Mouse (Mus musculus): ENCODE measurements around the gene Rgcc.

Rgcc gene

DNA sequence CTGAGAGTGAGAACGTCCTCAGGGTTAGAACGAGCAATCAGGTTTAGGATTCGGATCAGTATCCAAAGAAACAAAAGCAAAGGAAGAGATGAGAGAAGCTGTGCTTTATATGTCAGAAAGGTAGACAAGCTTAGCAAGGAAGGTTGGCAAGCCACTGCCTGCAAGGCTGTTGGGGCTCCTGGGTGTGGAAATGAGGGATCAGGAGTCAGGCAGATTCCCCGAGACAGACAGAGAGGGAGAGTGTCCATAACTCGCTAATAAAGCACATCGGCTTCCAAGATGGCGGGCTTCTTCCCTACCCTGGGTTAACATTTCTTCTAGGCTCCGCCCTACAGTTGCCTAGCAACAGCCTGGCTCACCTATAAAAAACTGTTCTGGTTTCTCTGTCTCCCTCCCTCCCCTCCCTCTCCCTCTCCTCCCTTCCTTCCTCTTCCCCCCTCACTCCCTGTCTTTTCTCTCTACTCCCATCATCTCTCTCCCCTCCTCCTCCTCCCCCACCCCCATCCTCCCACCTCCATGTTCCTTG, 25.5 kb downstream of the Rgcc start:
- no peak for DNase-seq

DNA sequence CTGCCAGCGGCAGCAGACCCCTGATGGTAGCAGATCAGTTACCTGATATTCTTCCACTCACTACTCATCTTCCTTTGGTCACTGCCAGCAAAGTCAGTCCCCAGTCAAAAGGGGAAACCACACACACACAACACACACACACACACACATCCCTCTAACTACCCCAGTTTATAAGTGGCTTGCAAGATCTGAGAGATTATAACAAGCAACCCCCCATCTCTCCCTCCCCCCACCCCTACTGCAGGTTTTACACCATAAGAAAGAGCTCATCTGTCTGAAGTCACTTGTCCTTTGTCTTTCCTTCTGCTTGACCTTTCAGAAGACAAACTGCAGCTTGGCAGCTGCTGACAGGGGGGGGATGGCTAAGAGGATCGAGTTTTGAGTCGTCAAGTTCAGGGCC, 26.0 kb downstream of the Rgcc start:
- no peak for DNase-seq

DNA sequence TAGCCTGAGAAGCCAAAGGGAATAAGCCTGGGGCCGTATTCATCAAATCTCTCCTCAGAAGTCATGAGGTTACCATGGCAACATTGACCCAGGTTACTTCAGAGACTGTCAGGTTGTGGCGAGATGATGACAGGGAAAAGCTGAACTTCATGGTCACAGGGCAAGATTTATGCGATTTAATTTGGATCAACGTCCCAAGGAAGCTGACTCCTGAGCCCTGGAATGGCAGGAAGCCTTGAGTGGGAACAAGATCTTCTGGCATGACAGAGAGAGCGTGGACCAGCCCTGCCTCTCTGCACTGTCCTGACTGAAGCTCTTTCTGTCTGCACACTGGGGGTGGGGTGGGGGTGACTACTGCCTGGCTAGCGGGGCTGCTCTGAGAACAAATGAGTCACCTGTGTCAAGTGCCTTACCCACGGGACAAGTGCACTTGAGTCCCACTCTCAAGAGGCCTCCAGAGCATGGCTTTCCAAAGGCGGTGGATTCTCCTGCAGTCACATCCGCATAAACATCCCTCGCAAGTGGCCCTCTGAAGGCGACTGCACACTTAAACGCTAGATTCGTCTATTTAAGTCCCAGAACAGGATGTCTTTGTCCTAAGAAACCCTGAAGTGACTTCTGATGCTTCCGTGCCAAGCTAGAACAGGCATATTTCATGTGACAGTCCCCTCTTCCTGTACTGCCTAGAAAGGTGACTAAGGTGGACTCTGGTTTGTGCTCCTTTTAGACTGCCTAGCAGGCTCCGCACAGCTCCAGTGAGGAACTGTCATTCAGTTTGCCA, 27.6 kb downstream of the Rgcc start:
- peak; percentile 50 to 84 for DNase-seq

DNA sequence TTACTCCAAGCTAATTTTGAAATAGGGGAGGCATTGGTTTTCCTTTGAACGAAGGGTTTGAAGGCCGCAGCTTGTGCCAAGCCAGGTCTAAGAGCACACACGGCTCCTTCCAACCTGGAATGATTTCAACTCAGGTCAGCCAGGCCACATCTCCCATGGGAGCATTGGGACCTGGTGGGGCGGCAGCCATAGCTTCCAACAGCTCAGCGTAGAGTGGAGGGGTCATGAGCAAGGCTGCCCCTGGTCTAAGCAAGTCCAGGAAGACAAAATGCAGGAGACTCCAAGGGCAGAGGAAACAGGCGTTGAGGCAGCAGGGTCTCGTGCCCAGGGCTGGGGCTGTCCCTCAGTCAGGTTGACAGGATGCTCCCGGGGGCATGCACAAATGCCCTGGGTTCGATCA, 28.5 kb downstream of the Rgcc start:
- DNase-seq, result peak in 1 of 2 experiments; percentile 42

DNA sequence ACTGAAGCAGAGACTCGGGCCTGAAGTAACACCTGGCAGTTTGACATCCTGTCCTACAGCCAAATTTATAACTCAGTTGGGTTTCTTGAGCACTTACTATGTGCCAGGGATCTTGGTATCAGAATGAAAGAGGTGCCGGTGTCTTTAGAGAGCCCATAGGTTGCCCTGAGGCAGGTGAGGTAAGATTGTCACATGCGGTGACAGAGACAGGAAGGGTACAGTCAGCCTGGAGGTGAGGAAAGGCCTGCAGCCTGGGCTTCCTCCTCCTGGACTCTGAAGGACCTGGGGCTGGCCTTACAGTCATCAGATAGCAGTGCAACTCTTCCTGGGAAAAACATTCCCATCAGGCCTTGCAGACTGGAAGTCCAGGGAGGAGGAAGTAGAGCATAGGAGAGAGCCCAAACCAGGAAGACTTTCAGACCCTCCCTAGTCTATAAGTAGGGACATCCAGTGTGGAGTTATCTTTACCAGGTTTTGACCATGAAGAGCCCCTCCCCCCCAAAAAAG, 29.2 kb downstream of the Rgcc start:
- DNase-seq, result no peak

DNA sequence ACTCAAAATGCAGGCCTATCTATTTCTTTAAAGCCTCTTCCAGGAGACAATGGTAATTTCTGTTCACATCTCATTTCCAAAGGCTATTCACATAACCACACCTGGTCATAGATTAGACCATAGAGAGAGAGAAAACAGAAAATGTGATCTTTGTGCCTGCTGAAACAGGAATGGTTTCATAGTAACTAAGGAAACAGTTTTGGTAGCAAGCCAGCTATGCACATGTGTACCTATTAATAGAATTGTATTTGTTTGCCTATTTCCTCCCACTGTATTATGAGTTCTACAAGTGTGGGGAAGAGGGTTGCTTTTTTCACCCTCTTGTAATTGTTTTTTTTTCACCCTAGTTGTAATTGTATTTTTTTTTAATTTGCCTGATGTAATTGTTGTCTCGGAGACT, 31.9 kb downstream of the Rgcc start:
- DNase-seq, result peak in 1 of 2 experiments; percentile 77

DNA sequence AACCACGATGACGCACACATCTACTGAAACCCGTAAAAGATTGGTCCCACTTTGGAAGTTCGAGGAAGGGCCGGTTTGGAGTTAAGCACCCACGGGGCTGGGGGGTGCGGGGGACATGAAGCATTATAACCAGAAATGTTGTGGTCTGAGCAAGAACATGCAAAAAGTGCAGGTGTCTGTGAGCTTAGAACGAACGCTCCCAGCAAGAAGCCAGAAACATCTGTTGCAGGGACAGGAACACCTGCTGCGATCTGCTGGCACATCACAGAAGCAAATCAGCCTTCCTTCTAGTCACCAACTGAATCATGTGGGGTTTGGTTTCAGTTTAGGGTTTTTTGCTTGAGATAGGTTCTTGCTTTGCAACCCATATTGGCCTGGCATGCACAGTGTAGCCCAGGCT, 33.6 kb downstream of the Rgcc start:
- no peak for DNase-seq

DNA sequence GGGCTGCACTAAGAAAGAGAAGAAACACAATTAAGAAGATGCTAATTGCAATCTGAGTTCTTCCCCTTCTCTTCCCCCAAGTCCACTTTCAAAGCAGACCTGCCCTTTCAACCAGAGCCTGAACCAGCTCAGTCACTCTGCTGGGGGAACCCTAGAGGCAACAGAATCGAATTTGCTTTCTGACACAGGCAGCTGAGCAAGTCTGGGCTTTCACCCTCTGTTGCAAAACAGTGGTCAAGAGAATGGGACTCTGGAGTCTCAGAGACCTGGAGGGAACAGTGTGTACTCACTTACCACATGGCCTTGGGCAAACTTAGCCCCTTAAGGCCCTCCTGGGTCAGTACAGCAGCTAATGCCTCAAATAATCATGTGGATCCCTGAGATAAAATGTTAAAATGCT, 34.1 kb downstream of the Rgcc start:
- no peak for DNase-seq

DNA sequence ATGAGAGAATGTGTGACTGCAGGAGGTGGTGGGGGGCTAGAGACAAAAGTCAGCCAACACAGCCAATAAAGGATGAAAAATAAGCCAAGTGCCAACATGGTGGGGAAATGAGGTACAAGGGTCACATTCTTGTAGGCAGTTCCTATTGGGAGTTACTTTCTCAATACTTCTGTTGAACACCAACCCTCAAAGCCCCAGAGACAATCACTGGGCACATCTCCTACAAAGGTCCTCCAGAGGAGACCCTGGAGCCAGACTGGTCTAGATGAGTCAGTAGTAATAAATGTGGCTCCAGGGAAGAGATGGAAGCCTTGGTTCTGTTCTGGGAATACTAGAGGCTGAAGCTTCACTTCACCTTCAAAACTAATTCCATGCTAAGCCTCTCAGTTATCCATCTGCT, 35.0 kb downstream of the Rgcc start:
- no peak for DNase-seq

DNA sequence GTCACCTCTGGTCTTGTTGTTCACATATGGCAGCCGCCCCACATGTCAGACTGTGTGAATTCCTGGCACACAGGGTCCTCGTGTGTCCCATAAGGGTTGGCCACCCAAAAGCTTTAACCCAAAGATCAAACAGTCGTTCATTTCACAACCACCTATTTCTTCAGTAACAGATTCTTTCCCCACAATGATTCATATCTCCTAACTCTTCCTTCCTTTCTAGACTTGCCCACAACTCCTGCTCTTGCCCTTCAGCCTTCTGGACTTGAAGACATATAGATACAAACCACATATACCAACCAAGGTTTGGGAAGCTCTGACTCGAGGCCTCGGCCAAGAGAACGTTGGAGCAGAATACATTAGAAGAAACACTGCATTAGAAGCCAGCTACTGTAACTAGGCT, 35.7 kb downstream of the Rgcc start:
- no peak for DNase-seq

DNA sequence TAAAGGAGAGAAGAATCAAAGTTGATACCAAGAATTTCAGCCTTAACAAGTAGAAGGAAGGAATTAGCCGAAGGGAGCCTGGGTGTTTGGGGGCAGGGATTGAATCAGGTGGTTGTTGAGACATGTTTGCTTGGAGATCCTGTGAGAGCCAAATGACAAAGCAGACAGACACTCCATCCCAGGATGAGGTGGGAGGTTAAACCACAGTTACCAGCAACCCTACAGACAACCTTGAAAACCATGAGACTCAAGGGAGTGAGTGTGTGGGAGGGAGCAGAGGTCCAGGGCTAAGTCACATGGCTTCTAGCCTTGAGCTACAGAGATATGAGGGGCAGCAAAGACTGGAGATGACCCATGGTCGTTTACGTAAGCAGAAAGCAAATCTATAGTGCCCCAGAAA, 38.1 kb downstream of the Rgcc start:
- no peak for DNase-seq

DNA sequence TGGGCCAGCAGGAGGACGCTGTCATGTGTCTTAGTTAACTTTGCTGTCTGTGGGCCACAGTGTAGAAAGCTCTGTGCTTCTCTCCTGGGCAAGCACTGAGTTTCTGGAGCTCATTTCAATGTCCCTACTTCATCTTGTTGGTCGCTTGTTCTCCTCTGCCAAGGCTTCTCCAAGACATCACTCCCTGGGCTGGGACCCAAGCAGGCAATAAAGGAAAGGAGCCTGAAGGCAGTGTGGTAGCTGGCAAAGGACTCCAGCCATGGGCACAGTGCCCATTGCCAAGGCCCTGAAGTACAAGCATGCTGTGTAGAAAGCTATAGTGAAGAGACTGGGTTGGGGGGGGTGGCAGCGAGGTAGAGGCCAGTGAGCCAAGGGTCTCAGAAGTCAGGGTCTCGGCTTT, 38.8 kb downstream of the Rgcc start:
- no peak for DNase-seq

DNA sequence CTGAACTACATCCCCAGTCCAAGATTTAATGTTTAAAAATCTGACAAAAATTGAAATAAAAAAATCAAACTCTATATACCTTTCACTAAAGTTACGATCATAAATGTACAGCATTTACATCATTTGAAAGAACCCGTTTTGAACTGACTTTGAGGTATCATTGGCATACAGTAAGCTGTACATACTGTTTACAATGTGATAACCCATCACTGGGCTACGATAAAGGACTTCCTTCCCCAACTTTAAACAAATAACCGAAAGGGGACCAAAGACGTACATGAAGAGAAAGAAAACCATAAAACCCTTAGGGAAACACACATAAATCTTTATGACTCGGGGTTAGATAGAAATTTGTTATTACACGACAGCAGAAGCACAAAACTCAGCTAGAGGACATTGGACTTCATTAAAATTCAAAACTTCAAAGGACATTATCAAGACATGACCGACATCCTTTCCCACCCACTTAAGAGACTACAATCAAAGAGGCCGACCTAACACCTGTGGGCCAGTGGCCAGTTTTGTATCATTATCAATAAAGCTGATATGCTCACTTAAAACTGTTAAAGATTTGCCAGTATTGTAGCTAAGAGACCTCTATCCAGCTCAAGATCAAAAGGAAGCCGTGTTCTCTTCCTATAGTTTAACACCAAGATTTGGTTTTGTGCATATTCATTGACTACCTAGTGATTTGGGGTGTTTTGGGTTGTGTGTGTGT, 42.2 kb downstream of the Rgcc start:
- DNase-seq, result no peak

DNA sequence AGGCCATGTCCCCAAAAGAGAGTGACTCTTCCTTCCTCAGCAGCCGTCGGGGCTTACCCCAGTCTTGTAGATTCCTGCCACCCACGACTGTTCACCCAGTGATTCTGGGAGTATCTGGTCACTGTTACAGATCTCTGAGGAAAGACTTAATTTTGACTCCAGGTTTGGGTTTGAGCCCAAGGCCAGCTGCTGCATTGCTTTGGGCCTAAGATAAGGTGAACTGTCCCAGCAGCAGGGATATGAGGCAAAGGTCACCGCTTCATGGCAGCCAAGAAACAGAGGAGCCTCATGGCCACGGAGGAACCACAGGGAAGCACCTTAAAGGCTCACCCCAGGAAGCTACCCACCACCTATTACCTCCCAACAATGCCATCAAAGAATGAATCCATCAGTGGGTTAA, 44.8 kb downstream of the Rgcc start:
- DNase-seq, result no peak

DNA sequence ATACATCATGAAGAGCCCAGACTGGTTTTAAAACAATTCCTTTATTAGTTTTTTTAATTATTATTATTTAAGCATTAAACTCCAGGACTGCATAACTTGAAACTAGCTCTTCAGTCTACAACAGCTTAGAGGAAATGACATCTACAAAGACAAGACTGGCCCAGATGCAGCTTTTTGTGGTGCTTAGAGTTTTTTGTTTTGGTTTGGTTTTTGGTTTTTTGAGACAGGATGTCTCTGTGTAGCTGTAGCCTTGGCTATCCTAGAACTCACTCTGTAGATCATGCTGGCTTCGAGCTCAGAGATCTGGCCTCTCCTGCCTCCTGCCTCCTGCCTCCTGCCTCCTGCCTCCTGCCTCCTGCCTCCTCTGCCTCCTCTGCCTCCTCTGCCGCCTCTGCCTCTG, 45.7 kb downstream of the Rgcc start:
- no peak for DNase-seq

DNA sequence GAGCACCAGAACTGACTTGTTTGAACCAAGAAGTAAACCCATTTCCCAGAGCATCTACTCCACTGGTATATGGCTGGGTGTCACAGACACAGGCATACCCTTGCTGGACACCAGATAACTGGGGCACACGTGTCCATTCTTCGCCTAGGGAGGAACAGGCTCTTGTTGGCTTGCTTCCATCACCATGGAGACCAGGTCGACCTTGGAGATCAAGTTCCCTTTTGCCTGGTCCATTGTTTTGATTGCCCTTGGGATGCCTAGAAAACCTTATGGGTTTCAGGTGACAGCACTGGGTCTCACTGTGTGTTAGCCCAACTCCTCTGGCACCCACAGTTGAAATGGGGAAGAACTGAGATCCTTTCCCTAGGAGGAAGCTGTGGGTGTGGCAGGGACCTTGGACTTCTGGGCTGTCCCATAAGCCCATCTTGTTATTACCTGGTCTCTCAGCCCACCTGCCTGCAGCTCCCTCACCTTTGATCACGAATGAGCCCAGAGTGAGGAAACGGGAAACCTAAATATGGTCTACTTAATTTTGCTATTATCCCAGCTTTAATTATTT, 49.6 kb downstream of the Rgcc start:
- DNase-seq, result no peak

DNA sequence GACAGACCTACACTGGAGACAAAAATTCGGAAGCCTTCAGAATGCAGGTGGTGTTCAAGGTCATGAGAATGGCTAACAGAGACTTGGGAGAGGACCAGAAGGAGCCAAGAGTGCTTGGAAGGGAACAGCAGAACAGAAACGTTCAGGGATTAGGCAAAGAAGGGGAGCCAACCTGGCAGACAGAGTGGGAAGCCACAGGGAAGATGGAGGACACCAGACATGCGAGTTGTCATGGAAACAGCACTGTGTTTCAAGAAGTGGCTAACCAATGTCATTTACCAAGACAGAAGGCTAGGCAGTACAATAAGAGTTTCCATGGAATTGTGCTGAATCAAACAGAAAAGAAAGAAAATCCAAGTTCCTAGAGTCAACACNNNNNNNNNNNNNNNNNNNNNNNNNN, 56.9 kb downstream of the Rgcc start:
- no peak for DNase-seq

DNA sequence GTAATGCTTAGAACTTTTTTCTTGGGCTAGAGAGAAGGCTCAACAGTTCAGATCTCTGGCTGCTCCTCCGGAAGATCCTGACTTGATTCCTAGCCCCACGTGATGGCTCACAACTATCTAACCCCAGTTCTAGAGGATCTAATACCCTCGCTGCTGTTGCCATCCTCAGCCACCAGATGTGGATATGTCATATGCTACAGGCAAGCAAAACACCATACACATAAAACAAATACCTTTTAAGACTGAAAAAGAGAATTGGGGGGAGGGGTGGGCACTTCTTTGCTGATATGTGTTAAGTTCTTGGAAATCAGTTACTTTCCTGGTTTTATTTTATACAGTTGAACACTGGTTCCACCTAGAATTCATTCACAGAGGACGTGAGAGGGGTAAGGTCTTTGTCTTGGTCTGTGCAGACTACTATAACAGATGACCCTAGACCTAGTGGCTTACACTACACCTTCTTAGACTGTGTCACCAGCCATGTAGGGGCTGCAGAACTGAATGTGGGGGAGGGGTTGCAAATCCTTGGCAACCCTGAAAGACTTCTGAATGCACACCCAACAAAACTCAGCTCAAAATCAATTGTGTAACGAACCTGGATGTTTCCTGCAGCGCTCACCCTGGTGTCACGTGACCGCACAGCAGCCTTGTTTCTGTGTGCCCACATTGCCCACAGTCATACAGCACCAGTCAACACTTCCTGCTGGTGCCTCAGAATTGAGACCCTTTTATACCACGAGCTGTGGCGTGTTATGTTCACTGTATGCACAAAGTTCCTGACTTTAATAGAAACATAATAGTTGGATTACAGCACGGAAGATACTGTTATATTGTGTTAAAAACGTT, 58.2 kb downstream of the Rgcc start:
- DNase-seq, result no peak

DNA sequence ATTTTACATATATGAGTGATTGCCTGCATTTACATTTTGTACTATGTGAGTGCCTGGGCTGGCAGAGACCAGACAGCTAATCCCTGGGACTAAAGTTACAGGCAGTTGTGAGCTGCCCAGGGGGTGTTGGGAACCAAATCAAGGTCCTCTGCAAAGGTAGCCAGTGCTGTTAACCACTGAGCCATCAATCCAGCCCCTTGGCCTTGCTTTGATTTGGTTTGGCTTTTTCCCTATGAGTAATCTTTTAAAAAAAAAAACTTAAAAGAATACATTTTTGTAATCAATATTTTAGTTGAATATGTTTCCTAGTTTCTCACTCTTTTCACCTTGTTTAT, 59.1 kb downstream of the Rgcc start:
- no peak for DNase-seq

DNA sequence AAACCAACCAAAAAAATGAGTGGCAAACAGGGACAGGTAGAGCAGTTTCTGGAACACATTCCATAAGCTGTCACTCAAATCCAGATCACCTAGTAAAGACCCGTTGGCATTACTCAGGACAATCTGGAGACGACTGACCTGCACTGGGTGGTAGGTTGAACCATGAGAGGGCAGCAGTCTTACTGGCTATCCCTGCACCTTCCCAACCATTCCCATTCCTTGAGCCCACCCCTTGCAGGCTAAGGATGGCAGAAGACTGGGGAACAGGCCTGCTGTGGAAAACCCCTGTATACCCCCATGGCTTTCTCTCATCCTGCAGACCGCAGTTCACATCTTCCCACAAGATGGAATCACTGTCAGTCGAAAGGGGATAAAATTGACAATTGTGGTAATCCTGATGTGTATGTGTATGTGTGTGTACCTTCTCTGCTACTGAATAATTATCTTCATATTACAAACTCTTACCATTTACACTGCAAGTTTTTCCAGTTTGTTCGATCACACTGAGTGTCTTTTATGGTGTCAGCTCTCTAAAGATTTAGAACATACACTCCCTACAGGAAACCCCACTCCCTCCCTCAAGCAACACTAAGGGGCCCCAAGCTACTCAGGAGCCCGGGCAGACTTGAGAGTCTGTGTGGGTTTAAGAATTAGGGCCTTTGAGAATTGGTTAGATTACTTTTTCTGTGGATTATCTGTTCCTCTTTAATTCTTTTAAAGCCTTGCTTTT, 59.6 kb downstream of the Rgcc start:
- no peak for DNase-seq

DNA sequence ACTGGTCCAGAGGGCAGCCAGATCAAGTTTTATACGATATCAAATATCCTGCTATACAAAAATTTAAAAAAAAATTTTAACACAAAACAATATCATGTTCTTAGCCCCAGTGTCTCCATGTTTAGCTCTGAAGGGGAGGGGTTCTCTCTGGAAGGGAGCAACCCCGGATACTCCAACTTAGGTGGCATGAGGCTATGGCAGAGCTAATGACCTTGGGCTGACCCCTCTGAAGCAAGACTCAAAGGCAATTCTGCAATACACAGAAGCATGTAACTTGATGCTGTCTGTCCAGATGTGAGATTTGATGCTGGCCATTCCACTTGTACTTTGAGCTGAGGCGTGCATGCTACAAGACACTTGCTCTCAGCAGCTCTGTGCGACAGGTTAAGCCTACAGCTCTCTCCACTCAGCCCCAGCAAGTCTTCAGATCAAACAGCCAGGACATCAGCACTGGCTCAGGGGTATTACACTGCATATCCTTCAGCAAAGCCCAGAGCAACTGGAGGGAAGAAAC, 60.3 kb downstream of the Rgcc start:
- DNase-seq, result no peak

DNA sequence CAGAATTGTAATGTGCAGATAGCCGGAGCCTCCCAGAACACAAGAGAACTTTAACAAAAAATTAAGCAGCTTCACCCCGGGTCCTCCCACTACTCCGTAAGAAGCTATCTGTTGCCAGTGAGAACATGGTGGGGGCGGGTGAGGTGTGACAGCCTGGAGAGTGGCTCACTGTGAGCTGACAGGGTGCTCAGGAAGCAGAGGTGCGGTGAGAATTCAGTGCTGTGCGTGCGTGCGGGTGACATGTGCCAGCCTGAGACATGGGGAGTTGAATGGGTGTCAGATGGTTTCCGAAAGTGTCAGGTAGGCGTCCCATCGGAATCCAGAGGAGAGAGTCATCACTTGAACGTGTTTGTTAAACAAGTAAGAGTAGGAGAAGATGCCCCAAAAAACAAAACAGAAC, 62.0 kb downstream of the Rgcc start:
- no peak for DNase-seq
